Mouse (Mus musculus) limb, embryonic 15.5 days (tissue): ENCODE measurements at regions not wholly inside any gene's neighbourhood (a gene's known extent, or its start where the extent isn't known, plus 50 kb on each side); places are given as distances from the start of the nearest gene placed in this dataset.
"Not testable (repeated sequence)": the region's sequence is repeated elsewhere in the genome, so short reads cannot be mapped to it uniquely, and the experiment has no call there.

ENCODE experiments used
- ATAC-seq: fragments of 200-750 bp; cut with Nextera tagmentation; 2 replicates; pipeline ENCODE4 v1.8.0; 2017; ENCODE audit warnings: low read depth, moderate TSS enrichment; ENCODE audit not compliant: insufficient number of reproducible peaks, low FRiP score, low TSS enrichment
- H3K27ac ChIP-seq: fragments of 300-500 bp; sonication (generic); 2 replicates; pipeline ENCODE4 v1.5.1; 2015; ENCODE audit warnings: moderate library complexity, mild to moderate bottlenecking, inconsistent platforms
- H3K27me3 ChIP-seq: fragments of 300-500 bp; sonication (generic); 2 replicates; pipeline ENCODE4 v1.6.1; 2015; ENCODE audit warnings: inconsistent platforms
- H3K36me3 ChIP-seq: fragments of 300-500 bp; sonication (generic); 2 replicates; pipeline ENCODE4 v1.6.1; 2015; ENCODE audit warnings: inconsistent platforms
- H3K4me1 ChIP-seq: fragments of 300-500 bp; sonication (generic); 2 replicates; pipeline ENCODE4 v1.6.1; 2015; ENCODE audit warnings: inconsistent platforms
- H3K4me2 ChIP-seq: fragments of 300-500 bp; sonication (generic); 2 replicates; pipeline ENCODE4 v1.6.1; 2015; ENCODE audit warnings: mild to moderate bottlenecking, inconsistent platforms
- H3K4me3 ChIP-seq: fragments of 300-500 bp; sonication (generic); 2 replicates; pipeline ENCODE4 v1.5.1; 2015; ENCODE audit warnings: mild to moderate bottlenecking, inconsistent platforms
- H3K9ac ChIP-seq: fragments of 300-500 bp; sonication (generic); 2 replicates; pipeline ENCODE4 v1.6.1; 2015; ENCODE audit warnings: inconsistent platforms
- H3K9me3 ChIP-seq: fragments of 300-500 bp; sonication (generic); 2 replicates; pipeline ENCODE4 v1.6.1; 2016; ENCODE audit warnings: inconsistent platforms
- WGBS: fragments of 180-500 bp; shearing (Covaris S2); methylation state at CpG from one replicate; pipeline ENCODE4 v1.1.7; 2015; 5-methylcytosine and 5-hydroxymethylcytosine counted together

DNA sequence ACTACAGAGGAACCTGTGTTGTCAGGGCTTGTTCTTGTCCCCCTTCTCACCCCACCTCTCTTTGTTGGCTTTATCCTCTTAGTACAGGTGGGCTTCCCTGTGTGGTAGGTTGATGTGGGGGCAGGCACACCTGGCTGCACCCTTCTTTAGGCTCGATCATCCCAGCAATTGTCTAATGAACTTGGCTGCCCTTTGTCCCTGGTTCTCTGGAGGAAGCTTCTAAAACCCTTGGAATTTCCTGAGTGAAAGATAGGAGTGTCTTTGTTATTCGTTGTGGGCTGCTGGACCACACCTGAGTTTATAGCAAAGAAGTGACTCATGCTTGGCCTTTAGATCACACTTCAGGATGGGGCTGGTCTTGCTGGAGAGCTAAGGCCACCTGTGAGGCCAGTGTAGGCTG is 148.3 kb upstream of the Unc93a2 start:
- Histone ChIP-seq H3K27me3 (no peaks in the 10 kb centered on the region), H3K27ac (no peak overlapping the region), H3K9ac (no peak overlapping the region), H3K4me3 (no peak overlapping the region), H3K9me3 (no peaks in the 10 kb centered on the region), H3K4me2 (no peak overlapping the region), H3K36me3 (no peaks in the 10 kb centered on the region), H3K4me1 (peaks cover 8% of the 10 kb centered on the region)
- ATAC-seq = no peak
- 48% methylated on average over 2 of the region's 2 CpGs for WGBS

DNA sequence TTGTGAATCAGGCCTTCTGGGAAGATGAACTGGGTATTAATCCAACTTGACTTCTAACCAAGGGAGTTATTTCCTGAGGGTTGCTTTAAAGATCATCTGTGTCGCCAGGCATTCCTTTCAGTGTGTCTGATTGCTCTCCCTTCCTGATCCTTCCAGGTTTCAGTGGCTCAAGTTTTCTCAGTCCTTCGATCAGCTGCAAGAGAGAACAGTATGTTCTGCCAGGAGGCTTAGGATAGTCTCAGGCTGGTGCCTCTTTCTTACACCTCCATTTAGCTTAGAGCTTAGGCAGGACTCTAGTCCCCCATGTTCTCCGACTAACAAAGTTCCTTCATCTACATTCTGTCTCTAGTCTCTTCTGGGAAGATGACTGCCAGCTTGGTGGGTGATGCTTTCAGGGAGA is 147.4 kb upstream of the Unc93a2 start:
- Histone ChIP-seq H3K36me3 (no peaks in the 10 kb centered on the region), H3K4me1 (peaks cover 5% of the 10 kb centered on the region), H3K9ac (no peak overlapping the region), H3K4me3 (no peak overlapping the region), H3K27me3 (no peaks in the 10 kb centered on the region), H3K9me3 (no peaks in the 10 kb centered on the region), H3K27ac (no peak overlapping the region; the same call in 1 of the 2 replicates), H3K4me2 (no peak overlapping the region)
- ATAC-seq = no peak
- WGBS = 79% methylated on average over 3 of the region's 3 CpGs

DNA sequence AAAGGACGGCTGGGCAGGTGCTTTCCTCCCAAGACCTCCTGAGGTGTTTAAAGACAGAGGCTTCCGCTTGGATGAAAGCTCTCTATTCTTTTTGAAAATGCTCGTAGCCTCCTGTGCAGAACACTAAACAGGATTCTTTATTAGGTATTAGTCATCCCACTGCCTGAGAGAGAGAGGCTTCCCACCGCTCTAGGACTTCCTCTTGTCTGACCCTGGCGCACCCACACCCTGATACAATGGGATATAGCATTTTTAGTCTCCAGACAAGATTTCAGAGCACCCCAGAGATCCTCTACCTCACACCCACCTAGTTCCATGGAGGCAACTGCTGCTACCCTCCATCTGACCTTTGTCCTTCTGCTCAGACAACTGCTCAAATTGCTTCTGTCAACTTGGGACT is 144.0 kb upstream of the Unc93a2 start:
- Histone ChIP-seq H3K9ac (no peak overlapping the region), H3K4me3 (no peak overlapping the region), H3K4me2 (no peak overlapping the region), H3K27me3 (no peaks in the 10 kb centered on the region), H3K4me1 (no peaks in the 10 kb centered on the region), H3K36me3 (no peaks in the 10 kb centered on the region), H3K9me3 (no peaks in the 10 kb centered on the region), H3K27ac (no peak overlapping the region)
- no peak for ATAC-seq
- 56% methylated on average over 5 of the region's 5 CpGs for WGBS

DNA sequence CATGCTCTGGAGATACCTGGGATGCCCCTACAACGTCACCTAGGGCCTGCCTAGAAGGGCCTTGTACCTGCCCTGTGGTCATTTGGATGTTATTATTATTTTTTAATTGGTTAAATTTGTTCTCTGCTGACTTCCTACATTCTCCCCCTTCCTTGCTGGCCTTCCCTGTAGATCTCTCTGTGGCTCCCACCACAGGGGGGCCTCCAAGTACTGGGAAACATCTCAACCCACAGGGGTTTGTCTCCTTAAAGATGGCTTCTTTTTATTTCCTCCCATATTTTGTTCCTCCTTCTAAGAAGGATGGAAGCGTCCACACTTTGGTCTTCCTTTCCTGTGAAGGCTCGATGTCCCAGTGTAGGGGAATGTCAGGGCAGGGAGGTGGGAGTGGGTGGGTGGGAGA is 142.4 kb upstream of the Unc93a2 start:
- no peaks in the 10 kb centered on the region for H3K36me3 ChIP-seq
- no peak overlapping the region for H3K4me2 ChIP-seq
- H3K4me3 ChIP-seq = no peak overlapping the region
- ATAC-seq = no peak
- 72% methylated on average over 3 of the region's 3 CpGs for WGBS
- no peak overlapping the region for H3K27ac ChIP-seq
- no peaks in the 10 kb centered on the region for H3K9me3 ChIP-seq
- H3K4me1 ChIP-seq = no peaks in the 10 kb centered on the region
- H3K9ac ChIP-seq = no peak overlapping the region
- no peaks in the 10 kb centered on the region for H3K27me3 ChIP-seq

DNA sequence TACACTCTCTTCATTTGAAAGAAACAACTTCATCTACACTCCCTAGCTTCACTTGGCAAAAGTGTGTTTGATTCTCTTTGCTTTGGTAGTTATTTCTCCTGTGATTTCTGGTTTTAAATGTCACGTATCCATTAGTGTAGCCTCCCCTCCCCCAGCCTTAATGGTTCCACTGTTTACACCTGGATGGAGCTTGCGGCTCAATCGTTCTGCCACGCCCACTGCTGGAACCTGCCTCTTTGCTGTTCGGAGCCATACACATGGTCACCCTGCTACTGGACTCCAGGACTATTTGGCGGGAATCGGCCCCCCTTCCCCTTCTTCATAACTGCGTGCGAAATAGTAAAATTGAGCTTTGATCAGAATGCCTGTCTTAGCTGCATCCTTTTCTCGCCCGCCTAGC is 139.2 kb upstream of the Unc93a2 start:
- not testable (repeated sequence) for H3K9ac ChIP-seq, H3K4me3 ChIP-seq, H3K9me3 ChIP-seq, H3K27me3 ChIP-seq, H3K27ac ChIP-seq, ATAC-seq, H3K4me2 ChIP-seq, H3K36me3 ChIP-seq
- H3K4me1 ChIP-seq = peaks cover 13% of the 10 kb centered on the region
- 84% methylated on average over 11 of the region's 11 CpGs for WGBS

DNA sequence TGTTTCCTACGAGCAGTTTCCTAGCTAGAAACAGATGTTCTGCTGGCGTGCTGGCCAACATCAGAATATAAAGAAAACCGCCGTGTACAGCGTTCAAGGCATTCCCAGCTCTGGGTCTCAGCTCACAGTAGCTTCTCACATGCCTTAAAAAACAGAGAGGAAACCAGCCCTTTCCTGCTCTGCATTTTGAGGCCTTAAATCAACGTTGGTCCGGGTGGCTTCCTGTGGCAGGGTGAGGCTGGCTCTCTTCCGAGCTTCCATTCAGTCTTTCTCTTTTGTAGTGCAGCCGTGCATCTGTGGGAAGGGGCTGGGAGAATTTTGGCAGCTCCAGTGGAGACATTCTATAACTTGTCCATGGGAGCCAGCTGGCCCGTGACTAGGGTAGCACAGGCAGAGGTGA is 135.9 kb upstream of the Unc93a2 start:
- WGBS = 24% methylated on average over 10 of the region's 10 CpGs
- peak; percentile 86 for ATAC-seq

More for the DNA sequence above, 135.9 kb upstream of the Unc93a2 start:
- Histone ChIP-seq H3K9ac (no peak overlapping the region), H3K27me3 (no peaks in the 10 kb centered on the region), H3K27ac (peak overlapping the region; percentile 94), H3K4me2 (0 out of 2 replicates have a peak overlapping the region, but pooled peaks have one; percentile 6), H3K4me1 (peaks cover 13% of the 10 kb centered on the region), H3K4me3 (no peak overlapping the region), H3K36me3 (no peaks in the 10 kb centered on the region), H3K9me3 (no peaks in the 10 kb centered on the region)
